Mouse (Mus musculus): ENCODE measurements around the gene Btrc.

Gene Btrc

GRCm38 (mm10) chr19:45474686-45475085, 111.2 kb downstream of the Btrc start:
- DNase-seq (ENCODE audit: low spot score), result no peak

- no peak for DNase-seq (ENCODE audit: low spot score)
Observed at GRCm38 (mm10) chr19:45475928-45476553, 112.5 kb downstream of the Btrc start.

GRCm38 (mm10) chr19:45479548-45479947, 116.0 kb downstream of the Btrc start:
- no peak for DNase-seq (ENCODE audit: low spot score)

- no peak for DNase-seq (ENCODE audit: low spot score)
Observed at GRCm38 (mm10) chr19:45480490-45480889, 117.0 kb downstream of the Btrc start.

GRCm38 (mm10) chr19:45480951-45481350, 117.4 kb downstream of the Btrc start:
- no peak for DNase-seq (ENCODE audit: low spot score)

GRCm38 (mm10) chr19:45483470-45483869, 119.9 kb downstream of the Btrc start:
- DNase-seq (ENCODE audit: low spot score), result no peak

GRCm38 (mm10) chr19:45486206-45486991, 122.9 kb downstream of the Btrc start:
- no peak for DNase-seq (ENCODE audit: low spot score)

- DNase-seq (ENCODE audit: low spot score), result no peak
Observed at GRCm38 (mm10) chr19:45486992-45487387, 123.5 kb downstream of the Btrc start.

- no peak for DNase-seq (ENCODE audit: low spot score)
Observed at GRCm38 (mm10) chr19:45489961-45490360, 126.4 kb downstream of the Btrc start.

GRCm38 (mm10) chr19:45491246-45491645, 127.7 kb downstream of the Btrc start:
- no peak for DNase-seq (ENCODE audit: low spot score)

- DNase-seq (ENCODE audit: low spot score), result no peak
Observed at GRCm38 (mm10) chr19:45494121-45494775, 130.7 kb downstream of the Btrc start.

- DNase-seq (ENCODE audit: low spot score), result no peak
Observed at GRCm38 (mm10) chr19:45505446-45505845, 141.9 kb downstream of the Btrc start.

GRCm38 (mm10) chr19:45507531-45507930, 144.0 kb downstream of the Btrc start:
- DNase-seq (ENCODE audit: low spot score), result no peak

GRCm38 (mm10) chr19:45510680-45511079, 147.1 kb downstream of the Btrc start:
- DNase-seq (ENCODE audit: low spot score), result no peak

- DNase-seq (ENCODE audit: low spot score), result no peak
Observed at GRCm38 (mm10) chr19:45511406-45511805, 147.9 kb downstream of the Btrc start.

GRCm38 (mm10) chr19:45515341-45515740, 151.8 kb downstream of the Btrc start:
- DNase-seq (ENCODE audit: low spot score), result no peak

- DNase-seq (ENCODE audit: low spot score), result no peak
Observed at GRCm38 (mm10) chr19:45516264-45516663, 152.7 kb downstream of the Btrc start.

GRCm38 (mm10) chr19:45527382-45527781, 163.8 kb downstream of the Btrc start:
- DNase-seq (ENCODE audit: low spot score), result no peak

- no peak for DNase-seq (ENCODE audit: low spot score)
Observed at GRCm38 (mm10) chr19:45527931-45528534, 164.5 kb downstream of the Btrc start.

- no peak for DNase-seq (ENCODE audit: low spot score)
Observed at GRCm38 (mm10) chr19:45529294-45529693, 165.8 kb downstream of the Btrc start.

GRCm38 (mm10) chr19:45530200-45530995, 166.9 kb downstream of the Btrc start:
- no peak for DNase-seq (ENCODE audit: low spot score)

- DNase-seq (ENCODE audit: low spot score), result no peak
Observed at GRCm38 (mm10) chr19:45531554-45531953, 168.0 kb downstream of the Btrc start.
